In genomic region chr7:129660546-129660945, GRCm38 (mm10) we compare ENCODE assay signal across 18 mouse cellular contexts.
DNase-seq lines count a peak whose midpoint lies in the region; ATAC-seq and TF ChIP-seq lines count a peak whose summit lies in the region.
"Had no signal": no experiment of that assay in that cellular context is flagged by ENCODE, and none has a peak within 500 bp of the region (broad histone marks: within the 10 kb centered on the region; RNA-seq: fewer than 3 reads in every experiment).

No protein-coding gene starts in this region.

- H3K9me3 ChIP-seq in lung, postnatal 0 days (ENCODE audit: low read length) = no peaks in the 10 kb centered on the region
- no peaks in the 10 kb centered on the region for H3K9me3 ChIP-seq in stomach, embryonic 16.5 days (replicated peaks; ENCODE audit: control insufficient read depth, low read length)
- H3K9me3 ChIP-seq: embryonic facial prominence, embryonic 12.5 days; heart, embryonic 15.5 days; hindbrain, embryonic 13.5 days had no signal

- no peak for TF ChIP-seq CTCF in lung, postnatal 0 days (IDR thresholded peaks at IDR 0.05)
- TF ChIP-seq CTCF in lung, adult 2 months (IDR thresholded peaks at IDR 0.05; ENCODE audit: insufficient read depth, low read length) = no peak

- 84% methylated on average over 9 of the region's 9 CpGs for WGBS in lung, postnatal 0 days
- WGBS in lung, adult 2 months = 90% methylated on average over 9 of the region's 9 CpGs
- 85% methylated on average over 9 of the region's 9 CpGs for WGBS in stomach, embryonic 16.5 days

- no peak overlapping the region for H3K4me3 ChIP-seq in lung, postnatal 0 days (ENCODE audit: low read depth, low read length)
- H3K4me3 ChIP-seq in lung, adult 2 months (replicated peaks; ENCODE audit: extremely low read depth, low read depth, low read length) = no peak overlapping the region
- no peak overlapping the region for H3K4me3 ChIP-seq in stomach, embryonic 16.5 days (replicated peaks; ENCODE audit: low read length)
- H3K4me3 ChIP-seq: embryonic facial prominence, embryonic 12.5 days; heart, adult 2 months; heart, embryonic 15.5 days; hindbrain, embryonic 13.5 days had no signal

- H3K36me3 ChIP-seq in lung, postnatal 0 days (ENCODE audit: insufficient read depth, low read length) = no peaks in the 10 kb centered on the region
- H3K36me3 ChIP-seq in stomach, embryonic 16.5 days (ENCODE audit: control insufficient read depth, insufficient read depth, low read length) = no peaks in the 10 kb centered on the region
- H3K36me3 ChIP-seq: embryonic facial prominence, embryonic 12.5 days; heart, embryonic 15.5 days; hindbrain, embryonic 13.5 days had no signal

- TF ChIP-seq POLR2A in lung, adult 2 months (IDR thresholded peaks at IDR 0.05; ENCODE audit: borderline replicate concordance, extremely low read depth, low read depth, low read length) = no peak

- no peak for ATAC-seq in lung, postnatal 0 days
- no peak for ATAC-seq in stomach, embryonic 16.5 days (ENCODE audit: insufficient read depth, low FRiP score)
- ATAC-seq: forebrain, embryonic 16.5 days; hindbrain, postnatal 0 days had no signal

- H3K27me3 ChIP-seq in lung, postnatal 0 days (replicated peaks; ENCODE audit: insufficient read depth, low read length) = no peaks in the 10 kb centered on the region
- no peaks in the 10 kb centered on the region for H3K27me3 ChIP-seq in stomach, embryonic 16.5 days (ENCODE audit: control insufficient read depth, insufficient read depth, low read length)
- H3K27me3 ChIP-seq: embryonic facial prominence, embryonic 12.5 days; heart, embryonic 15.5 days had no signal

- no peak overlapping the region for H3K4me2 ChIP-seq in lung, postnatal 0 days (replicated peaks; ENCODE audit: low read depth, low read length)
- H3K4me2 ChIP-seq in stomach, embryonic 16.5 days (ENCODE audit: low read depth, low read length) = no peak overlapping the region
- H3K4me2 ChIP-seq: embryonic facial prominence, embryonic 12.5 days; heart, embryonic 11.5 days; heart, embryonic 15.5 days; hindbrain, embryonic 13.5 days had no signal

- no peaks in the 10 kb centered on the region; the same call in 1 of the 2 replicates for H3K4me1 ChIP-seq in lung, postnatal 0 days (ENCODE audit: insufficient read depth, low read depth, low read length)
- no peaks in the 10 kb centered on the region; the same call in 1 of the 2 replicates for H3K4me1 ChIP-seq in lung, adult 2 months (ENCODE audit: control insufficient read depth, insufficient read depth, low read length)
- H3K4me1 ChIP-seq in stomach, embryonic 16.5 days (ENCODE audit: control insufficient read depth, insufficient read depth, low read length) = peaks cover 39% of the 10 kb centered on the region

- DNase-seq in adrenal gland, adult 8-10 months = peak; percentile 45
- DNase-seq in adrenal gland, postnatal 10 days = no peak
- no peak for DNase-seq in lung, postnatal 0 days (ENCODE audit: low spot score)
- no peak for DNase-seq in lung, adult 2 months
- DNase-seq in T-cell, adult 2 months (ENCODE audit: low spot score) = no peak
- DNase-seq: cerebellum, adult 11-12 months; cerebellum, adult 9-10 months; cerebellum, postnatal 25 days; gastrocnemius, postnatal 14 days; heart, adult 2 months; heart, postnatal 14 days had no signal

- H3K9ac ChIP-seq in lung, postnatal 0 days (replicated peaks; ENCODE audit: low read depth) = no peak overlapping the region
- H3K9ac ChIP-seq in stomach, embryonic 16.5 days (ENCODE audit: low read length) = peak overlapping the region; percentile 43
- H3K9ac ChIP-seq: embryonic facial prominence, embryonic 12.5 days; heart, embryonic 15.5 days; hindbrain, embryonic 13.5 days had no signal

- TF ChIP-seq EP300 in lung, postnatal 0 days (IDR thresholded peaks at IDR 0.05) = no peak

- 0 out of 2 replicates have a peak overlapping the region, but pooled peaks have one; percentile 6 for H3K27ac ChIP-seq in lung, postnatal 0 days (ENCODE audit: low read length)
- H3K27ac ChIP-seq in stomach, embryonic 16.5 days (ENCODE audit: low read length) = peak overlapping the region; percentile 27; the same call in 1 of the 2 replicates
- H3K27ac ChIP-seq: embryonic facial prominence, embryonic 12.5 days; heart, adult 2 months; heart, embryonic 15.5 days; hindbrain, embryonic 13.5 days; hindbrain, postnatal 0 days had no signal
